Mouse (Mus musculus) embryonic facial prominence, embryonic 11.5 days (tissue): ENCODE data around the gene Rtn2. TPM values are rescaled to one million over a fixed set of nuclear protein-coding genes. Genes with fewer than 3 reads are reported as not detected.

Experiments
- ATAC-seq: fragments of 200-750 bp; cut with Nextera tagmentation; replicated peaks from 2 replicates; pipeline ENCODE4 v1.8.0; 2017; ENCODE audit warnings: low read depth; ENCODE audit not compliant: insufficient number of reproducible peaks, low FRiP score, low TSS enrichment
- DNase-seq: peaks from one replicate; pipeline ENCODE4 v3.0.0-alpha.2; 2015; ENCODE audit warnings: low spot score
- H3K27ac ChIP-seq: fragments of 300-500 bp; sonication (generic); replicated peaks from 2 replicates; pipeline ENCODE4 v1.5.1; 2014; ENCODE audit warnings: mild to moderate bottlenecking, low read depth, low read length, control low read depth
- H3K27me3 ChIP-seq: fragments of 300-500 bp; sonication (generic); 2 replicates; pipeline ENCODE4 v1.6.1; 2014; ENCODE audit warnings: mild to moderate bottlenecking, low read length, moderate library complexity, mixed read lengths; ENCODE audit not compliant: control insufficient read depth, insufficient read depth
- H3K36me3 ChIP-seq: fragments of 300-500 bp; sonication (generic); replicated peaks from 2 replicates; pipeline ENCODE4 v1.6.1; 2014; ENCODE audit warnings: low read depth, mild to moderate bottlenecking, low read length, moderate library complexity, mixed read lengths; ENCODE audit not compliant: control insufficient read depth, insufficient read depth
- H3K4me1 ChIP-seq: fragments of 300-500 bp; sonication (generic); 2 replicates; pipeline ENCODE4 v1.6.1; 2014; ENCODE audit warnings: low read length, mixed read lengths; ENCODE audit not compliant: control insufficient read depth, insufficient read depth
- H3K4me2 ChIP-seq: fragments of 300-500 bp; sonication (generic); 2 replicates; pipeline ENCODE4 v1.6.1; 2014; ENCODE audit warnings: low read depth, mild to moderate bottlenecking, control low read depth, low read length, moderate library complexity
- H3K4me3 ChIP-seq: fragments of 300-500 bp; sonication (generic); 2 replicates; pipeline ENCODE4 v1.5.1; 2014; ENCODE audit warnings: low read depth, low read length, control low read depth
- H3K9ac ChIP-seq: fragments of 300-500 bp; sonication (generic); replicated peaks from 2 replicates; pipeline ENCODE4 v1.6.1; 2014; ENCODE audit warnings: mild to moderate bottlenecking, control low read depth, low read length
- H3K9me3 ChIP-seq: fragments of 300-500 bp; sonication (generic); replicated peaks from 2 replicates; pipeline ENCODE4 v1.6.1; 2016; ENCODE audit warnings: mild to moderate bottlenecking, low read length, inconsistent platforms, mixed read lengths; ENCODE audit not compliant: control insufficient read depth
- WGBS: fragments of 180-500 bp; shearing (Covaris S2); extraction: QIAGEN DNeasy Blood & Tissue Kit; methylation state at CpG from one replicate; pipeline ENCODE4 v1.1.7; 2014; 5-methylcytosine and 5-hydroxymethylcytosine counted together
- polyA plus RNA-seq: library from polyadenylated mRNA; unstranded; fragments of >200 nt; fragmentation: Nextera tagmentation; extraction: Ambion mirVana; gene quantifications from 2 replicates; pipeline ENCODE4 v1.2.1, GENCODE M21; 2014

The Rtn2 gene
- polyA plus RNA-seq, 1 experiment from 2014 or later, result 15.8 TPM

GRCm38 (mm10) chr7:19327782-19328181, 45.4 kb downstream of the Rtn2 start:
- WGBS, result 75% methylated on average over 5 of the region's 5 CpGs
- H3K4me3 ChIP-seq, result no peak overlapping the region
- no peaks in the 10 kb centered on the region for H3K4me1 ChIP-seq
- DNase-seq (no peak), ATAC-seq (no peak)
- H3K27ac ChIP-seq, result no peak overlapping the region
- H3K9me3 ChIP-seq, result no peaks in the 10 kb centered on the region
- no peaks in the 10 kb centered on the region for H3K27me3 ChIP-seq
- no peak overlapping the region for H3K4me2 ChIP-seq
- no peak overlapping the region for H3K9ac ChIP-seq
- no peaks in the 10 kb centered on the region for H3K36me3 ChIP-seq

- peak; percentile 10 for DNase-seq
- H3K27me3 ChIP-seq, result no peaks in the 10 kb centered on the region
- no peak overlapping the region for H3K4me2 ChIP-seq
- H3K9me3 ChIP-seq, result no peaks in the 10 kb centered on the region
- no peaks in the 10 kb centered on the region for H3K36me3 ChIP-seq
- H3K27ac ChIP-seq, result no peak overlapping the region
- no peaks in the 10 kb centered on the region for H3K4me1 ChIP-seq
- H3K4me3 ChIP-seq, result no peak overlapping the region
- H3K9ac ChIP-seq, result no peak overlapping the region
- ATAC-seq, result no peak
Measured at GRCm38 (mm10) chr7:19328425-19328824, 46.0 kb downstream of the Rtn2 start.

GRCm38 (mm10) chr7:19331910-19332309, 49.5 kb downstream of the Rtn2 start:
- ATAC-seq, result 0 out of 2 replicates have a peak, but pooled peaks have one; percentile 29
- Histone ChIP-seq H3K4me3 (no peak overlapping the region), H3K27me3 (no peaks in the 10 kb centered on the region), H3K9ac (no peak overlapping the region), H3K4me1 (no peaks in the 10 kb centered on the region), H3K4me2 (no peak overlapping the region), H3K27ac (no peak overlapping the region), H3K9me3 (no peaks in the 10 kb centered on the region), H3K36me3 (no peaks in the 10 kb centered on the region)
- DNase-seq, result no peak
- 60% methylated on average over 2 of the region's 2 CpGs for WGBS

DNA sequence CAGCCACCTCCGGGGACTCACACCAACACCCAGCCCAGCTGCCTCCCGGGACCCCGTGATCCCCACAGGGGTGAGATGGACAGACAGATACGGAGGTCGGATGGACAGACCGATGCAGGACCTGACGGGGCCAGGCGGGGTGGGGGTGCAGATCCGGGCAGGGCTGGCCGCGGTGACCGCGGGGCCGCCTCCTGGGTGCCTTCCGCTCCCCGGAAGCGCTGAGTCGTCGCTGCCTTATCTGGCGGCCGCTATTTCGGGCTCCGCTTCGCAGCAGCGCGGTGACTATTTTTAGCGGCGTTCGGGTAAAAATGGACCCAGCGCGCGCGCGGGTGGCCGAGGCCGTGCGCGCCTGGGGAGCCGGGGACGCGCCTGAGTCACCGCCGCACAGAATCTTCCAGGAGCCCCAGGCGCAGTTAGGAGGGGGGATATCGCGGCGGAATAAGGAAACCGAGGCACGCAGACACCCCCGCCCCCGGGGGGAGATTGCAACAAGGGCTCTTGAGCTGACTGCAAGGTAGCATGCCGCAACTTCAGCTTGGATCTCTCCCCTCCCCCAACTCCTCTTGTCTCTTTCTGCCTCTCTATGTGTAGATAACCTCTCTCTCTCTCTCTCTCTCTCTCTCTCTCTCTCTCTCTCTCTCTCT, 50.4 kb downstream of the Rtn2 start:
- no peaks in the 10 kb centered on the region for H3K4me1 ChIP-seq
- no peaks in the 10 kb centered on the region for H3K36me3 ChIP-seq
- no peaks in the 10 kb centered on the region for H3K9me3 ChIP-seq
- H3K4me2 ChIP-seq, result peak overlapping the region; percentile 58
- H3K9ac ChIP-seq, result peak overlapping the region; percentile 56
- WGBS, result under 1% methylated on average over 52 of the region's 52 CpGs
- peak overlapping the region; percentile 57 for H3K4me3 ChIP-seq
- peak overlapping the region; percentile 36; the same call in 1 of the 2 replicates for H3K27ac ChIP-seq
- H3K27me3 ChIP-seq, result no peaks in the 10 kb centered on the region
- peak; percentile 68 for DNase-seq
- ATAC-seq, result no peak

DNA sequence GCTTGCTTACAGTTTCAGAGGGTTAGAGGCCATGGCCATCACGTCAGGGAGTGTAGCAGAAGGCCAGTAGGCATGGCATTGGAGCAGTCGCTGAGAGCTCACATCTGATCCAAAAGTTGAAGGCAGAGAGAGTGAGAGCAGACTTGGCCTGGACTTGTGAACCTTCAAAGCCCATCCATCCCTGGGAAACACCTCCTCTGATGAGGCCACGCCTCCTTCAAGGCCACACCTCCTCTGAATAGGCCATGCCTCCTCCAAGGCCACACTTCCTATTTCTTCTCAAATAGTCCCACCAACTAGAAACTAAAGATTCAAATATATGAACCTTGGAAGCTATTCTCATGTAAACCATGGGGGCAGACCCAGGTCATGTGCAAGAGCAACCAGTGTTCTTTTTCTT, 53.2 kb downstream of the Rtn2 start:
- H3K4me3 ChIP-seq, result no peak overlapping the region
- no peak overlapping the region for H3K27ac ChIP-seq
- H3K36me3 ChIP-seq, result no peaks in the 10 kb centered on the region
- ATAC-seq, result no peak
- no peaks in the 10 kb centered on the region for H3K27me3 ChIP-seq
- DNase-seq, result no peak
- WGBS, result 42% methylated on average over 3 of the region's 3 CpGs
- no peaks in the 10 kb centered on the region for H3K4me1 ChIP-seq
- no peak overlapping the region for H3K9ac ChIP-seq
- H3K4me2 ChIP-seq, result no peak overlapping the region
- no peaks in the 10 kb centered on the region for H3K9me3 ChIP-seq

GRCm38 (mm10) chr7:19337122-19337521, 54.7 kb downstream of the Rtn2 start:
- Histone ChIP-seq H3K27me3 (peaks cover 2% of the 10 kb centered on the region; the same call in 1 of the 2 replicates), H3K4me3 (no peak overlapping the region), H3K36me3 (no peaks in the 10 kb centered on the region), H3K9me3 (no peaks in the 10 kb centered on the region), H3K4me2 (no peak overlapping the region), H3K9ac (no peak overlapping the region), H3K27ac (no peak overlapping the region), H3K4me1 (no peaks in the 10 kb centered on the region; the same call in 1 of the 2 replicates)
- DNase-seq (no peak), ATAC-seq (no peak)
- WGBS, result 56% methylated on average over 10 of the region's 10 CpGs

GRCm38 (mm10) chr7:19338060-19338459, 55.6 kb downstream of the Rtn2 start:
- Histone ChIP-seq H3K4me3 (no peak overlapping the region), H3K9me3 (no peaks in the 10 kb centered on the region), H3K36me3 (no peaks in the 10 kb centered on the region), H3K27me3 (peaks cover 2% of the 10 kb centered on the region; the same call in 1 of the 2 replicates), H3K4me1 (no peaks in the 10 kb centered on the region; the same call in 1 of the 2 replicates), H3K27ac (no peak overlapping the region), H3K4me2 (no peak overlapping the region), H3K9ac (no peak overlapping the region)
- DNase-seq (no peak), ATAC-seq (no peak)
- WGBS, result 57% methylated on average over 2 of the region's 2 CpGs

GRCm38 (mm10) chr7:19338596-19338995, 56.2 kb downstream of the Rtn2 start:
- DNase-seq (no peak), ATAC-seq (no peak)
- Histone ChIP-seq H3K4me2 (no peak overlapping the region), H3K27ac (no peak overlapping the region), H3K4me3 (no peak overlapping the region), H3K9me3 (no peaks in the 10 kb centered on the region), H3K4me1 (no peaks in the 10 kb centered on the region; the same call in 1 of the 2 replicates), H3K27me3 (peaks cover 2% of the 10 kb centered on the region; the same call in 1 of the 2 replicates), H3K36me3 (no peaks in the 10 kb centered on the region), H3K9ac (no peak overlapping the region)
- WGBS, result 65% methylated on average over 7 of the region's 7 CpGs
